Mouse (Mus musculus): ENCODE results near the gene Cct6b.

Gene Cct6b

GRCm38 (mm10) chr11:82763742-82764437 is at the start of gene Cct6b, which contains the start of gene Zfp830:
Gene Cct6b (minus strand): TSS chr11:82764321.
Gene Zfp830 (plus strand): TSS chr11:82764345.
- in situ Hi-C loops (cut with MboI; ENCODE audit: low pct_unique_long_range_greater_than_20kb in 1 of 2, low sequenced_read_pairs in 2 of 2, unreplicated experiment in 1 of 2) = no loop called here

GRCm38 (mm10) chr11:82808485-82808884 is 44.4 kb upstream of the Cct6b start:
- in situ Hi-C loops (cut with MboI; ENCODE audit: low pct_unique_long_range_greater_than_20kb in 1 of 2, low sequenced_read_pairs in 2 of 2, unreplicated experiment in 1 of 2) = no loop called here

- in situ Hi-C loops (cut with MboI; ENCODE audit: low pct_unique_long_range_greater_than_20kb in 1 of 2, low sequenced_read_pairs in 2 of 2, unreplicated experiment in 1 of 2) = no loop called here
Measured at GRCm38 (mm10) chr11:82807370-82807769, 43.2 kb upstream of the Cct6b start.

- in situ Hi-C loops (cut with MboI; ENCODE audit: low pct_unique_long_range_greater_than_20kb in 1 of 2, low sequenced_read_pairs in 2 of 2, unreplicated experiment in 1 of 2) = no loop called here
Measured at GRCm38 (mm10) chr11:82806656-82807055, 42.5 kb upstream of the Cct6b start.

- in situ Hi-C loops (cut with MboI; ENCODE audit: low pct_unique_long_range_greater_than_20kb in 1 of 2, low sequenced_read_pairs in 2 of 2, unreplicated experiment in 1 of 2) = no loop called here
Measured at GRCm38 (mm10) chr11:82783453-82783852, 19.3 kb upstream of the Cct6b start.

GRCm38 (mm10) chr11:82782197-82782596 is 18.1 kb upstream of the Cct6b start:
- in situ Hi-C loops (cut with MboI; ENCODE audit: low pct_unique_long_range_greater_than_20kb in 1 of 2, low sequenced_read_pairs in 2 of 2, unreplicated experiment in 1 of 2) = no loop called here

GRCm38 (mm10) chr11:82780983-82781903 is 17.1 kb upstream of the Cct6b start, which contains the start of gene Lig3:
Gene Lig3 (plus strand): TSS chr11:82781108.
- in situ Hi-C loops (cut with MboI; ENCODE audit: low pct_unique_long_range_greater_than_20kb in 1 of 2, low sequenced_read_pairs in 2 of 2, unreplicated experiment in 1 of 2) = no loop called here

- in situ Hi-C loops (cut with MboI; ENCODE audit: low pct_unique_long_range_greater_than_20kb in 1 of 2, low sequenced_read_pairs in 2 of 2, unreplicated experiment in 1 of 2) = no loop called here
Measured at GRCm38 (mm10) chr11:82780134-82780533, 16.0 kb upstream of the Cct6b start.

- in situ Hi-C loops (cut with MboI; ENCODE audit: low pct_unique_long_range_greater_than_20kb in 1 of 2, low sequenced_read_pairs in 2 of 2, unreplicated experiment in 1 of 2) = no loop called here
Measured at GRCm38 (mm10) chr11:82764438-82764924, 360 bp upstream of the Cct6b start.

GRCm38 (mm10) chr11:82763261-82763660 is 860 bp downstream of the Cct6b start:
- in situ Hi-C loops (cut with MboI; ENCODE audit: low pct_unique_long_range_greater_than_20kb in 1 of 2, low sequenced_read_pairs in 2 of 2, unreplicated experiment in 1 of 2) = no loop called here

GRCm38 (mm10) chr11:82762286-82762829 is 1.8 kb downstream of the Cct6b start:
- in situ Hi-C loops (cut with MboI; ENCODE audit: low pct_unique_long_range_greater_than_20kb in 1 of 2, low sequenced_read_pairs in 2 of 2, unreplicated experiment in 1 of 2) = no loop called here

- in situ Hi-C loops (cut with MboI; ENCODE audit: low pct_unique_long_range_greater_than_20kb in 1 of 2, low sequenced_read_pairs in 2 of 2, unreplicated experiment in 1 of 2) = no loop called here
Measured at GRCm38 (mm10) chr11:82755919-82756318, 8.2 kb downstream of the Cct6b start.

GRCm38 (mm10) chr11:82752349-82753115 is 11.6 kb downstream of the Cct6b start:
- in situ Hi-C loops (cut with MboI; ENCODE audit: low pct_unique_long_range_greater_than_20kb in 1 of 2, low sequenced_read_pairs in 2 of 2, unreplicated experiment in 1 of 2) = no loop called here

GRCm38 (mm10) chr11:82746857-82747366 is 17.2 kb downstream of the Cct6b start:
- in situ Hi-C loops (cut with MboI; ENCODE audit: low pct_unique_long_range_greater_than_20kb in 1 of 2, low sequenced_read_pairs in 2 of 2, unreplicated experiment in 1 of 2) = loop anchor here in 1 of 2 experiments (10.0 kb wide), 1 partner anchor 138 kb away; no protein-coding TSS in a partner anchor

- in situ Hi-C loops (cut with MboI; ENCODE audit: low pct_unique_long_range_greater_than_20kb in 1 of 2, low sequenced_read_pairs in 2 of 2, unreplicated experiment in 1 of 2) = loop anchor here in 1 of 2 experiments (10.0 kb wide), 1 partner anchor 139 kb away; no protein-coding TSS in a partner anchor
Measured at GRCm38 (mm10) chr11:82746138-82746537, 18.0 kb downstream of the Cct6b start.

- in situ Hi-C loops (cut with MboI; ENCODE audit: low pct_unique_long_range_greater_than_20kb in 1 of 2, low sequenced_read_pairs in 2 of 2, unreplicated experiment in 1 of 2) = loop anchor here in 1 of 2 experiments (10.0 kb wide), 1 partner anchor 504 kb away; no protein-coding TSS in a partner anchor
Measured at GRCm38 (mm10) chr11:82739006-82739405, 25.1 kb downstream of the Cct6b start.

GRCm38 (mm10) chr11:82734227-82734626 is 29.9 kb downstream of the Cct6b start:
- in situ Hi-C loops (cut with MboI; ENCODE audit: low pct_unique_long_range_greater_than_20kb in 1 of 2, low sequenced_read_pairs in 2 of 2, unreplicated experiment in 1 of 2) = loop anchor here in 1 of 2 experiments (10.0 kb wide), 1 partner anchor 499 kb away; no protein-coding TSS in a partner anchor

GRCm38 (mm10) chr11:82726862-82727261 is 37.3 kb downstream of the Cct6b start:
- in situ Hi-C loops (cut with MboI; ENCODE audit: low pct_unique_long_range_greater_than_20kb in 1 of 2, low sequenced_read_pairs in 2 of 2, unreplicated experiment in 1 of 2) = no loop called here

All from mouse embryonic stem cell (cell line).